Mouse (Mus musculus): Measurements from ENCODE around the gene Pdia6.

DNA sequence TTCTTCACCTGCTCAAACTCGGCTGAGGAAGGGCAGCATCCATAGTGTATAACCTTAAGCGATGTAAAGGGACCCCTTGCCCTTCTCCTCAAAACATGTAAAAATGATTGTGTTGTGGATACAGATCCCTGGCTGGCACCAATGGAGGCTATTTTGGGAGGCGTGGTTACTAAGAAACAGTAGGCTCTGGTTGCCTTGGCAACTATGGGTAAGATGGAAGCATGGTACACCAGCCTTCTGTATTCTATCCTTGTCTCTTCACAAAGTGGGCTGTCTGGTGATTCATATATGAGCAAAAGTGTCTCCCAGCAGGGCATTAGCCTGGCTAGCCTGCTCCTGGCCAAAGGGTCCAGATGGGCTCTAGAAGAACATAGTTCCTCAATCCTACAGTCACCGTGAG is 38.4 kb upstream of the Pdia6 start:
- TF ChIP-seq CTCF (IDR thresholded peaks at IDR 0.05; ENCODE audit: low read depth, low read length) (no peak), POLR2A (IDR thresholded peaks at IDR 0.05; ENCODE audit: borderline replicate concordance, low read depth, low read length) (no peak)

Data from bone marrow macrophage, adult 2 months (primary cell).